8 mouse cellular contexts compared by ENCODE assay signal in the genomic region with DNA sequence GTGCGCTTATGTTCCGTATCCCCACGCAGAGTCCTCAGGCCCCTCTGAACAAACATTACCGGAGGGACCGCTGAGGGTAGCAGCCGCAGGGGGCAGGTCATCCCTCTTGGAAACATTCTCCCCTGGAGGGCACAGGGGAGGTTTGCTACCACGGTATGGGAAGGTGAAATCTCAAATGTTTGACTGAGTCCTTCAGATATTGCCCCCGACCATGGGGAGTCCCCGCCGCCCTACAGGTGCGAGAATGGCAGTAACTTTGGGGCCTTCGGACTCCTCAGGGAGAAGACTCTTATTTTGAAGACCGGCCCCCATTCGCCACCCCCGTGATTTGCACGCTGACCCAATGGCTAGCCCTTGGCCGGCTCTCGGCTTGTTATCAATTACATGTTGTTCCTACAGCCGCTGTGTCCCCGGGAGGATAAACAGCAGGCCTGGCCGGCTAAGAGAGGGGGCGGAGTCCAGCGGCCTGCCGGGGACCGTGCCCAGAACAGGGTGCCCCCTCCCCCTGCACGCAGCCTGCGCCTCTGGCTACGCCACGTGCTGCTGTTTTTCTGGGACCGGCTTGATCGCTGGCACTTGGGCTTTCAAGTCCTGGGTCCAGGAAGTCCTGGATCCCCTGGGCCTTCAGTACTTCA. TPM values are rescaled to one million over a fixed set of nuclear protein-coding genes. Genes with fewer than 3 reads are reported as not detected.
DNase-seq lines count a peak whose midpoint lies in the region; ATAC-seq and TF ChIP-seq lines count a peak whose summit lies in the region.
"Had no signal": no experiment of that assay in that cellular context is flagged by ENCODE, and none has a peak within 500 bp of the region (broad histone marks: within the 10 kb centered on the region; RNA-seq: fewer than 3 reads in every experiment).

No protein-coding gene starts in this region.

- peak overlapping the region; percentile 100 for H3K4me2 ChIP-seq in embryonic facial prominence, embryonic 11.5 days (ENCODE audit: low read depth, low read length)
- peak overlapping the region; percentile 99 for H3K4me2 ChIP-seq in intestine, postnatal 0 days (replicated peaks; ENCODE audit: low read depth)

- peak overlapping the region; percentile 61 for H3K4me3 ChIP-seq in embryonic facial prominence, embryonic 11.5 days (ENCODE audit: low read depth, low read length)
- H3K4me3 ChIP-seq in intestine, postnatal 0 days (ENCODE audit: low read depth, low read length): peak overlapping the region; percentile 60

- peak; percentile 80 for ATAC-seq in embryonic facial prominence, embryonic 11.5 days (replicated peaks; ENCODE audit: insufficient number of reproducible peaks, low FRiP score, low TSS enrichment, low read depth)
- ATAC-seq in intestine, postnatal 0 days: peak; percentile 55; the same call in 1 of the 2 replicates
- 0 out of 2 replicates have a peak, but pooled peaks have one; percentile 23 for ATAC-seq in megakaryocyte-erythroid progenitor cell, adult 5-6 weeks (replicated peaks; ENCODE audit: low FRiP score, low TSS enrichment, poor library complexity, severe bottlenecking)

- intact Hi-C loops in left cerebral cortex, postnatal 14 days (cut with DNase I): loop anchor here (2.0 kb wide), 1 partner anchor 43 kb away; no protein-coding TSS in a partner anchor

- no peaks in the 10 kb centered on the region for H3K36me3 ChIP-seq in embryonic facial prominence, embryonic 11.5 days (replicated peaks; ENCODE audit: control insufficient read depth, insufficient read depth, low read depth, low read length)
- no peaks in the 10 kb centered on the region for H3K36me3 ChIP-seq in intestine, postnatal 0 days (ENCODE audit: control insufficient read depth, insufficient read depth)

- WGBS in embryonic facial prominence, embryonic 11.5 days: under 1% methylated on average over 31 of the region's 31 CpGs
- under 1% methylated on average over 31 of the region's 31 CpGs for WGBS in intestine, postnatal 0 days

- no peak overlapping the region for H3K27ac ChIP-seq in embryonic facial prominence, embryonic 11.5 days (replicated peaks; ENCODE audit: low read depth, low read length)
- H3K27ac ChIP-seq in intestine, postnatal 0 days (ENCODE audit: low read depth, low read length): no peak overlapping the region
- H3K27ac ChIP-seq: macrophage had no signal

- H3K4me1 ChIP-seq in embryonic facial prominence, embryonic 11.5 days (ENCODE audit: control insufficient read depth, insufficient read depth, low read length): no peaks in the 10 kb centered on the region
- no peaks in the 10 kb centered on the region for H3K4me1 ChIP-seq in intestine, postnatal 0 days (replicated peaks; ENCODE audit: control insufficient read depth, insufficient read depth, low read length)

- DNase-seq in brain, embryonic 14.5 days (ENCODE audit: low read depth): peak; percentile 90
- peak; percentile 74 for DNase-seq in embryonic facial prominence, embryonic 11.5 days (ENCODE audit: low spot score)
- DNase-seq in heart, adult 11 months: peak; percentile 100
- DNase-seq in left cerebral cortex, postnatal 14 days (ENCODE audit: low spot score in 2 of 2): peak; percentile 80 to 93
- peak; percentile 67 for DNase-seq in right cerebral cortex, postnatal 4 days

- peak overlapping the region; percentile 65 for H3K9ac ChIP-seq in embryonic facial prominence, embryonic 11.5 days (replicated peaks; ENCODE audit: low read length)
- peak overlapping the region; percentile 48; the same call in 1 of the 2 replicates for H3K9ac ChIP-seq in intestine, postnatal 0 days (ENCODE audit: low read depth, low read length)

- no peaks in the 10 kb centered on the region for H3K9me3 ChIP-seq in embryonic facial prominence, embryonic 11.5 days (replicated peaks; ENCODE audit: control insufficient read depth, low read length)
- no peaks in the 10 kb centered on the region for H3K9me3 ChIP-seq in intestine, postnatal 0 days (ENCODE audit: control insufficient read depth)

- peaks cover 2% of the 10 kb centered on the region for H3K27me3 ChIP-seq in embryonic facial prominence, embryonic 11.5 days (ENCODE audit: control insufficient read depth, insufficient read depth, low read length)
- peaks cover 21% of the 10 kb centered on the region for H3K27me3 ChIP-seq in intestine, postnatal 0 days (replicated peaks; ENCODE audit: control insufficient read depth, insufficient read depth, low read length)

- TF ChIP-seq CTCF in brain, embryonic 14.5 days (IDR thresholded peaks at IDR 0.05; ENCODE audit: borderline replicate concordance, extremely low read depth, insufficient read depth, insufficient read length): no peak
- TF ChIP-seq CTCF in intestine, postnatal 0 days (IDR thresholded peaks at IDR 0.05; ENCODE audit: low read depth): no peak; the same call in none of the 2 replicates

- TF ChIP-seq POLR2A in brain, embryonic 14.5 days (IDR thresholded peaks at IDR 0.05; ENCODE audit: borderline replicate concordance, extremely low read depth, insufficient read depth, insufficient read length, poor library complexity, severe bottlenecking): no peak

RNA-seq across cellular contexts. Expression of a gene that starts 1.0 kb away (rescaled TPM):
- polyA plus RNA-seq in brain, embryonic 14.5 days (2012; rRNA removed): 11.8 and 12.6 TPM in 2 replicates
- 3.8 TPM in 2 replicates for polyA plus RNA-seq in embryonic facial prominence, embryonic 11.5 days (2014; fragmentation: Nextera tagmentation; extraction: Ambion mirVana)
- 0.51 and 0.86 TPM in 2 replicates for polyA plus RNA-seq in intestine, postnatal 0 days (2015; fragmentation: Nextera tagmentation; extraction: Ambion mirVana)
- total RNA-seq in left cerebral cortex, postnatal 14 days (2021): 10 to 100 TPM; 18.9 to 27.7 TPM
- not detected in 2 replicates for total RNA-seq in megakaryocyte-erythroid progenitor cell, adult 5-6 weeks (2014; fragmentation: Nextera tagmentation)
- not detected in 2 replicates for total RNA-seq in megakaryocyte-erythroid progenitor cell, adult 5-6 weeks (2017)

RNA-seq across cellular contexts. Expression of a gene that starts 22.9 kb away (rescaled TPM):
- 20.4 and 33.6 TPM in 2 replicates for polyA plus RNA-seq in brain, embryonic 14.5 days (2012; rRNA removed)
- polyA plus RNA-seq in embryonic facial prominence, embryonic 11.5 days (2014; fragmentation: Nextera tagmentation; extraction: Ambion mirVana): 1.2 and 2.2 TPM in 2 replicates
- polyA plus RNA-seq in intestine, postnatal 0 days (2015; fragmentation: Nextera tagmentation; extraction: Ambion mirVana): 12.1 and 15.6 TPM in 2 replicates
- 10 to 100 TPM; 61.4 to 65.8 TPM for total RNA-seq in left cerebral cortex, postnatal 14 days (2021)
- 3.2 and 4.1 TPM in 2 replicates for total RNA-seq in megakaryocyte-erythroid progenitor cell, adult 5-6 weeks (2014; fragmentation: Nextera tagmentation)
- 4.3 and 5.3 TPM in 2 replicates for total RNA-seq in megakaryocyte-erythroid progenitor cell, adult 5-6 weeks (2017)

RNA-seq across cellular contexts. Expression of a gene that starts 34.7 kb away (rescaled TPM):
- polyA plus RNA-seq in brain, embryonic 14.5 days (2012; rRNA removed): 10.1 and 12.7 TPM in 2 replicates
- 0.59 and 1.3 TPM in 2 replicates for polyA plus RNA-seq in embryonic facial prominence, embryonic 11.5 days (2014; fragmentation: Nextera tagmentation; extraction: Ambion mirVana)
- 0.07 TPM in 1 of 2 replicates, not detected in the other for polyA plus RNA-seq in intestine, postnatal 0 days (2015; fragmentation: Nextera tagmentation; extraction: Ambion mirVana)
- 1 to 10 TPM; 3.2 to 4.0 TPM for total RNA-seq in left cerebral cortex, postnatal 14 days (2021)
- not detected in 2 replicates for total RNA-seq in megakaryocyte-erythroid progenitor cell, adult 5-6 weeks (2014; fragmentation: Nextera tagmentation)
- total RNA-seq in megakaryocyte-erythroid progenitor cell, adult 5-6 weeks (2017): not detected in 2 replicates
- polyA plus RNA-seq: macrophage had no signal

Comparison
In these comparisons a context has a peak if more than half of its experiments do, and no peak if none do; other contexts are left out.
1. ATAC-seq: peak in every context shown above with its lines; median percentile 80 in embryonic facial prominence, embryonic 11.5 days; 55 in intestine, postnatal 0 days; 23 in megakaryocyte-erythroid progenitor cell, adult 5-6 weeks.